Mouse (Mus musculus): Measurements from ENCODE around the gene Cask. TPM values are rescaled to one million over a fixed set of nuclear protein-coding genes. Genes with fewer than 3 reads are reported as not detected.
A peak's percentile ranks its signal among the peaks of the same experiment; 100 is the strongest.

Cask gene
- 25.4 and 25.7 TPM in 2 replicates for polyA plus RNA-seq (2012; rRNA removed)
- 20.9 and 27.4 TPM in 2 replicates for polyA plus RNA-seq (2014; fragmentation: Nextera tagmentation; extraction: Ambion mirVana)

- no peaks in the 10 kb centered on the region for H3K36me3 ChIP-seq (ENCODE audit: control insufficient read depth, insufficient read depth, low read length)
- no peak within 1 kb of the TSS for H3K4me2 ChIP-seq (replicated peaks; ENCODE audit: low read depth, low read length, severe bottlenecking)
- no peak within 1 kb of the TSS for H3K4me3 ChIP-seq (replicated peaks; ENCODE audit: low read length)
- H3K27me3 ChIP-seq (ENCODE audit: control insufficient read depth, insufficient read depth, low read length), result no peaks in the 10 kb centered on the region
- H3K4me1 ChIP-seq (ENCODE audit: control insufficient read depth, insufficient read depth, low read length), result no peaks in the 10 kb centered on the region
- TF ChIP-seq POLR2A (IDR thresholded peaks at IDR 0.05; ENCODE audit: borderline replicate concordance, extremely low read depth, insufficient read depth, insufficient read length), result no peak
- no peak within 1 kb of the TSS for H3K9ac ChIP-seq (ENCODE audit: low read depth, low read length, severe bottlenecking)
- ATAC-seq (ENCODE audit: low FRiP score, low read depth) (no peak), DNase-seq (ENCODE audit: low spot score) (no peak)
- H3K27ac ChIP-seq (replicated peaks; ENCODE audit: low read depth, low read length), result no peak within 1 kb of the TSS
- no peaks in the 10 kb centered on the region for H3K9me3 ChIP-seq (ENCODE audit: control insufficient read depth, low read length)
- 49% methylated on average over 4 of the region's 4 CpGs for whole genome bisulfite sequencing
Observed at GRCm38 (mm10) chrX:13851285-13851684, at the start of gene Cask. TSS of gene Cask (minus strand) at chrX:13851367.

GRCm38 (mm10) chrX:13889976-13890375, 38.8 kb upstream of the Cask start:
- H3K4me2 ChIP-seq (replicated peaks; ENCODE audit: low read depth, low read length, severe bottlenecking), result no peak overlapping the region
- H3K9ac ChIP-seq (ENCODE audit: low read depth, low read length, severe bottlenecking), result no peak overlapping the region
- no peaks in the 10 kb centered on the region for H3K4me1 ChIP-seq (ENCODE audit: control insufficient read depth, insufficient read depth, low read length)
- ATAC-seq (ENCODE audit: low FRiP score, low read depth) (no peak), DNase-seq (ENCODE audit: low spot score) (peak; percentile 6)
- 38% methylated on average over 2 of the region's 2 CpGs for WGBS
- no peak overlapping the region for H3K4me3 ChIP-seq (replicated peaks; ENCODE audit: low read length)
- H3K27ac ChIP-seq (replicated peaks; ENCODE audit: low read depth, low read length), result no peak overlapping the region
- no peaks in the 10 kb centered on the region for H3K27me3 ChIP-seq (ENCODE audit: control insufficient read depth, insufficient read depth, low read length)
- no peak for TF ChIP-seq POLR2A (IDR thresholded peaks at IDR 0.05; ENCODE audit: borderline replicate concordance, extremely low read depth, insufficient read depth, insufficient read length)
- H3K9me3 ChIP-seq (ENCODE audit: control insufficient read depth, low read length), result no peaks in the 10 kb centered on the region
- no peaks in the 10 kb centered on the region for H3K36me3 ChIP-seq (ENCODE audit: control insufficient read depth, insufficient read depth, low read length)

- no peak overlapping the region for H3K4me3 ChIP-seq (replicated peaks; ENCODE audit: low read length)
- no peak for TF ChIP-seq POLR2A (IDR thresholded peaks at IDR 0.05; ENCODE audit: borderline replicate concordance, extremely low read depth, insufficient read depth, insufficient read length)
- DNase-seq (ENCODE audit: low spot score) (no peak), ATAC-seq (ENCODE audit: low FRiP score, low read depth) (no peak)
- WGBS, result 75% methylated on average over 1 of the region's 1 CpGs
- H3K4me2 ChIP-seq (replicated peaks; ENCODE audit: low read depth, low read length, severe bottlenecking), result no peak overlapping the region
- 0 out of 2 replicates have a peak, but pooled peaks cover 3% of the 10 kb centered on the region for H3K4me1 ChIP-seq (ENCODE audit: control insufficient read depth, insufficient read depth, low read length)
- no peaks in the 10 kb centered on the region for H3K27me3 ChIP-seq (ENCODE audit: control insufficient read depth, insufficient read depth, low read length)
- H3K36me3 ChIP-seq (ENCODE audit: control insufficient read depth, insufficient read depth, low read length), result no peaks in the 10 kb centered on the region
- H3K9ac ChIP-seq (ENCODE audit: low read depth, low read length, severe bottlenecking), result no peak overlapping the region
- H3K9me3 ChIP-seq (ENCODE audit: control insufficient read depth, low read length), result no peaks in the 10 kb centered on the region
- H3K27ac ChIP-seq (replicated peaks; ENCODE audit: low read depth, low read length), result no peak overlapping the region
Observed at GRCm38 (mm10) chrX:13884348-13884747, 33.2 kb upstream of the Cask start.

- DNase-seq (ENCODE audit: low spot score) (no peak), ATAC-seq (ENCODE audit: low FRiP score, low read depth) (no peak)
- TF ChIP-seq POLR2A (IDR thresholded peaks at IDR 0.05; ENCODE audit: borderline replicate concordance, extremely low read depth, insufficient read depth, insufficient read length), result no peak
- Histone ChIP-seq H3K27me3 (ENCODE audit: control insufficient read depth, insufficient read depth, low read length) (no peaks in the 10 kb centered on the region), H3K9ac (ENCODE audit: low read depth, low read length, severe bottlenecking) (no peak overlapping the region), H3K9me3 (ENCODE audit: control insufficient read depth, low read length) (no peaks in the 10 kb centered on the region), H3K4me3 (replicated peaks; ENCODE audit: low read length) (no peak overlapping the region), H3K36me3 (ENCODE audit: control insufficient read depth, insufficient read depth, low read length) (no peaks in the 10 kb centered on the region), H3K4me2 (replicated peaks; ENCODE audit: low read depth, low read length, severe bottlenecking) (no peak overlapping the region), H3K4me1 (ENCODE audit: control insufficient read depth, insufficient read depth, low read length) (0 out of 2 replicates have a peak, but pooled peaks cover 3% of the 10 kb centered on the region), H3K27ac (replicated peaks; ENCODE audit: low read depth, low read length) (no peak overlapping the region)
- WGBS, result 11% methylated on average over 6 of the region's 6 CpGs
Observed at GRCm38 (mm10) chrX:13881969-13882368, 30.8 kb upstream of the Cask start.

GRCm38 (mm10) chrX:13860145-13860544, 9.0 kb upstream of the Cask start:
- Histone ChIP-seq H3K27ac (replicated peaks; ENCODE audit: low read depth, low read length) (no peak overlapping the region), H3K4me3 (replicated peaks; ENCODE audit: low read length) (no peak overlapping the region), H3K36me3 (ENCODE audit: control insufficient read depth, insufficient read depth, low read length) (no peaks in the 10 kb centered on the region), H3K27me3 (ENCODE audit: control insufficient read depth, insufficient read depth, low read length) (no peaks in the 10 kb centered on the region), H3K9ac (ENCODE audit: low read depth, low read length, severe bottlenecking) (no peak overlapping the region), H3K4me2 (replicated peaks; ENCODE audit: low read depth, low read length, severe bottlenecking) (no peak overlapping the region), H3K4me1 (ENCODE audit: control insufficient read depth, insufficient read depth, low read length) (no peaks in the 10 kb centered on the region), H3K9me3 (ENCODE audit: control insufficient read depth, low read length) (no peaks in the 10 kb centered on the region)
- whole genome bisulfite sequencing, result 87% methylated on average over 4 of the region's 4 CpGs
- DNase-seq (ENCODE audit: low spot score) (no peak), ATAC-seq (ENCODE audit: low FRiP score, low read depth) (no peak)
- TF ChIP-seq POLR2A (IDR thresholded peaks at IDR 0.05; ENCODE audit: borderline replicate concordance, extremely low read depth, insufficient read depth, insufficient read length), result no peak

- DNase-seq (ENCODE audit: low spot score) (no peak), ATAC-seq (ENCODE audit: low FRiP score, low read depth) (no peak)
- Histone ChIP-seq H3K27ac (replicated peaks; ENCODE audit: low read depth, low read length) (no peak overlapping the region), H3K9me3 (ENCODE audit: control insufficient read depth, low read length) (no peaks in the 10 kb centered on the region), H3K36me3 (ENCODE audit: control insufficient read depth, insufficient read depth, low read length) (no peaks in the 10 kb centered on the region), H3K27me3 (ENCODE audit: control insufficient read depth, insufficient read depth, low read length) (no peaks in the 10 kb centered on the region), H3K4me2 (replicated peaks; ENCODE audit: low read depth, low read length, severe bottlenecking) (no peak overlapping the region), H3K4me1 (ENCODE audit: control insufficient read depth, insufficient read depth, low read length) (no peaks in the 10 kb centered on the region), H3K9ac (ENCODE audit: low read depth, low read length, severe bottlenecking) (no peak overlapping the region), H3K4me3 (replicated peaks; ENCODE audit: low read length) (no peak overlapping the region)
- TF ChIP-seq POLR2A (IDR thresholded peaks at IDR 0.05; ENCODE audit: borderline replicate concordance, extremely low read depth, insufficient read depth, insufficient read length), result no peak
- 80% methylated on average over 9 of the region's 9 CpGs for WGBS
Observed at GRCm38 (mm10) chrX:13859051-13859450, 7.9 kb upstream of the Cask start.

All from limb, embryonic 14.5 days (tissue).